Comparison of ENCODE assay signal across 8 mouse cellular contexts in genomic region chr11:6291401-6292115, GRCm38 (mm10). TPM values are rescaled to one million over a fixed set of nuclear protein-coding genes. Genes with fewer than 3 reads are reported as not detected.
DNase-seq lines count a peak whose midpoint lies in the region; ATAC-seq and TF ChIP-seq lines count a peak whose summit lies in the region.

TSS of gene Ogdh (plus strand) at chr11:6291633.

- H3K9me3 ChIP-seq in G1E (replicated peaks), result no peaks in the 10 kb centered on the region
- no peaks in the 10 kb centered on the region for H3K9me3 ChIP-seq in forebrain, embryonic 16.5 days (ENCODE audit: control insufficient read depth, low read length)
- no peaks in the 10 kb centered on the region for H3K9me3 ChIP-seq in lung, embryonic 14.5 days (ENCODE audit: low read depth, low read length)

- peaks cover 8% of the 10 kb centered on the region for H3K36me3 ChIP-seq in G1E (replicated peaks)
- H3K36me3 ChIP-seq in forebrain, embryonic 16.5 days (ENCODE audit: control insufficient read depth, insufficient read depth), result no peaks in the 10 kb centered on the region
- no peaks in the 10 kb centered on the region for H3K36me3 ChIP-seq in lung, embryonic 14.5 days (ENCODE audit: insufficient read depth)
- H3K36me3 ChIP-seq in thymus, adult 2 months (ENCODE audit: control insufficient read depth, insufficient read depth, low read length), result no peaks in the 10 kb centered on the region

- peak within 1 kb of the TSS; percentile 49 for H3K4me2 ChIP-seq in forebrain, embryonic 16.5 days (ENCODE audit: low read length)
- peak within 1 kb of the TSS; percentile 82 for H3K4me2 ChIP-seq in lung, embryonic 14.5 days

- TF ChIP-seq POLR2A in olfactory bulb, adult 2 months (IDR thresholded peaks at IDR 0.05; ENCODE audit: insufficient read depth, low read depth, low read length), result peak; percentile 73; the same call in 1 of the 2 replicates
- peak; percentile 87 for TF ChIP-seq POLR2A in thymus, adult 2 months (IDR thresholded peaks at IDR 0.05; ENCODE audit: control insufficient read depth, extremely low read depth, insufficient read depth, low read length, poor library complexity)

- no peak for TF ChIP-seq CTCF in G1E (IDR thresholded peaks at IDR 0.05; ENCODE audit: low read depth, low read length)
- TF ChIP-seq CTCF in layer of hippocampus, adult 2 months (conservative IDR thresholded peaks at IDR 0.05), result no peak
- TF ChIP-seq CTCF in lung, embryonic 14.5 days (IDR thresholded peaks at IDR 0.05; ENCODE audit: low read depth), result no peak
- no peak for TF ChIP-seq CTCF in olfactory bulb, adult 2 months (IDR thresholded peaks at IDR 0.05; ENCODE audit: insufficient read depth, low read depth, low read length)
- TF ChIP-seq CTCF in thymus, adult 2 months (IDR thresholded peaks at IDR 0.05; ENCODE audit: borderline replicate concordance, control insufficient read depth, extremely low read depth, insufficient read depth, low read length, poor library complexity), result 0 out of 2 replicates have a peak, but pooled peaks have one; percentile 53

- peak within 1 kb of the TSS; percentile 90 for H3K27ac ChIP-seq in forebrain, embryonic 16.5 days (ENCODE audit: low read length)
- peak within 1 kb of the TSS; percentile 97 for H3K27ac ChIP-seq in layer of hippocampus, adult 2 months
- peak within 1 kb of the TSS; percentile 90 for H3K27ac ChIP-seq in lung, embryonic 14.5 days (ENCODE audit: low read depth)
- peak within 1 kb of the TSS; percentile 91 for H3K27ac ChIP-seq in olfactory bulb, adult 2 months (ENCODE audit: insufficient read depth, low read depth, low read length)
- peak within 1 kb of the TSS; percentile 69 for H3K27ac ChIP-seq in thymus, adult 2 months (ENCODE audit: control insufficient read depth, insufficient read depth, low read length)

- peak within 1 kb of the TSS; percentile 93 for H3K4me3 ChIP-seq in G1E (ENCODE audit: low read depth, low read length)
- peak within 1 kb of the TSS; percentile 90 for H3K4me3 ChIP-seq in forebrain, embryonic 16.5 days (replicated peaks; ENCODE audit: low read length)
- H3K4me3 ChIP-seq in layer of hippocampus, adult 2 months, result peak within 1 kb of the TSS; percentile 85
- H3K4me3 ChIP-seq in lung, embryonic 14.5 days (ENCODE audit: low read depth, low read length), result peak within 1 kb of the TSS; percentile 79
- peak within 1 kb of the TSS; percentile 69 for H3K4me3 ChIP-seq in olfactory bulb, adult 2 months (ENCODE audit: insufficient read depth, low read depth, low read length)
- peak within 1 kb of the TSS; percentile 87 for H3K4me3 ChIP-seq in thymus, adult 2 months (ENCODE audit: control insufficient read depth, insufficient read depth, low read length)

- peak within 1 kb of the TSS; percentile 72 for H3K9ac ChIP-seq in forebrain, embryonic 16.5 days (replicated peaks; ENCODE audit: low read depth, low read length)
- peak within 1 kb of the TSS; percentile 69 for H3K9ac ChIP-seq in lung, embryonic 14.5 days

- H3K4me1 ChIP-seq in G1E (ENCODE audit: insufficient read depth, low read depth, low read length), result peaks cover 44% of the 10 kb centered on the region
- peaks cover 11% of the 10 kb centered on the region for H3K4me1 ChIP-seq in forebrain, embryonic 16.5 days (replicated peaks; ENCODE audit: control insufficient read depth, insufficient read depth, low read length)
- peaks cover 3% of the 10 kb centered on the region; the same call in 1 of the 2 replicates for H3K4me1 ChIP-seq in lung, embryonic 14.5 days (ENCODE audit: insufficient read depth)
- H3K4me1 ChIP-seq in olfactory bulb, adult 2 months (ENCODE audit: control insufficient read depth, insufficient read depth, low read length), result no peaks in the 10 kb centered on the region
- H3K4me1 ChIP-seq in thymus, adult 2 months (replicated peaks; ENCODE audit: control insufficient read depth, insufficient read depth, low read length), result no peaks in the 10 kb centered on the region

- H3K27me3 ChIP-seq in G1E (ENCODE audit: insufficient read depth, low read length), result no peaks in the 10 kb centered on the region
- H3K27me3 ChIP-seq in forebrain, embryonic 16.5 days (replicated peaks; ENCODE audit: control insufficient read depth, insufficient read depth, low read length), result no peaks in the 10 kb centered on the region
- H3K27me3 ChIP-seq in lung, embryonic 14.5 days (ENCODE audit: insufficient read depth, low read length), result no peaks in the 10 kb centered on the region
- H3K27me3 ChIP-seq in thymus, adult 2 months (ENCODE audit: control insufficient read depth, insufficient read depth, low read length), result no peaks in the 10 kb centered on the region

- intact Hi-C loops in heart, postnatal 36 days (cut with DNase I), result loop anchor here (2.0 kb wide), 1 partner anchor 17 kb away; the partner anchor contains the start of gene Tmed4

- DNase-seq in G1E (ENCODE audit: low spot score), result peak; percentile 92
- peak; percentile 99 for DNase-seq in cerebellum, adult 18-20 months
- DNase-seq in heart, postnatal 36 days, result peak; percentile 99 to 100
- DNase-seq in layer of hippocampus, adult 2 months (ENCODE audit: low spot score in 2 of 2), result peak; percentile 97 to 99
- peak; percentile 100 for DNase-seq in lung, embryonic 14.5 days
- peak; percentile 98 for DNase-seq in thymus, adult 2 months

- ATAC-seq in G1E (ENCODE audit: extremely low read depth, insufficient number of reproducible peaks, low FRiP score, poor library complexity, severe bottlenecking), result peak; percentile 85
- ATAC-seq in forebrain, embryonic 16.5 days, result peak; percentile 97
- ATAC-seq in lung, embryonic 14.5 days (ENCODE audit: insufficient read depth), result peak; percentile 99

- WGBS in forebrain, embryonic 16.5 days, result under 1% methylated on average over 77 of the region's 77 CpGs
- WGBS in lung, embryonic 14.5 days, result under 1% methylated on average over 76 of the region's 77 CpGs
- under 1% methylated on average over 77 of the region's 77 CpGs for WGBS in olfactory bulb, adult 2 months
- WGBS in thymus, adult 2 months, result under 1% methylated on average over 77 of the region's 77 CpGs

RNA-seq across cellular contexts. Expression of gene Ogdh, which starts in this region (rescaled TPM):
- total RNA-seq in G1E (2014; fragmentation: Nextera tagmentation) (97.5 and 108 TPM in 2 replicates), G1E (2017) (57.7 and 65.5 TPM in 2 replicates)
- 33.1 and 49.5 TPM in 2 replicates for polyA plus RNA-seq in G1E (2012)
- polyA plus RNA-seq in forebrain, embryonic 16.5 days (2015; fragmentation: Nextera tagmentation; extraction: Ambion mirVana), result 99.5 and 99.6 TPM in 2 replicates
- 1,000 to 10,000 TPM; 1,707 to 1,741 TPM for total RNA-seq in heart, postnatal 36 days (2021)
- 100 to 1,000 TPM; 214 to 221 TPM for total RNA-seq in layer of hippocampus, adult 2 months (2021)
- polyA plus RNA-seq in lung, embryonic 14.5 days (2014; fragmentation: Nextera tagmentation; extraction: Ambion mirVana), result 105 TPM in 2 replicates
- 123 and 426 TPM in 2 replicates for polyA plus RNA-seq in olfactory bulb, adult 2 months (2012; ENCODE audit: insufficient read depth, insufficient read length, low replicate concordance, missing spikeins)
- 153 and 168 TPM in 2 replicates for polyA plus RNA-seq in thymus, adult 2 months (2012; rRNA removed)

Comparison
In these comparisons a context has a peak if more than half of its experiments do, and no peak if none do; other contexts are left out.
1. Peak in every context shown above with its lines: DNase-seq, ATAC-seq, H3K4me3 ChIP-seq and H3K27ac ChIP-seq.
2. RNA of gene Ogdh (total RNA-seq): 1,707 to 1,741 TPM in heart, postnatal 36 days; 214 to 221 TPM in layer of hippocampus, adult 2 months and 57.7 to 108 TPM in G1E; every median in the first group is over 4 times any median in the second.